In the genomic region with DNA sequence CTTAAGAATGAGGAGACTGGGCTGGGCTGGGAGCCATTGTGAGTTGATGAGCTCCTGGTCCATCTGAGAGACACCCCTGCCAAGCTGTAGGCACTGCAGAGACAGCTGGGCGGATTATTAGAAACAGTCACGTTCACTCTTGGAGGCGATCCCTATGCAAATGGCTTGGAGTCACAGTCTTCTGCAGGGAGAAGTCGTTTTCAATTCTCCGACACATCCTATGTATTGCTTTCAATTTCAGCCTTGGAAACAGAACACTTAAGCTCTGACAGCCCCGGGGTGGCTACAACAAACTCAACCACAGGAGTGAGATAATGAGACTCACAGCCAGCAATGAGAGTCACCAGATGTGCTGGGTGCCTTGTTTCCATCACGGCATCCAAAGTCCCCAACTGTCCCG, we compare ENCODE assay signal across 8 mouse cellular contexts.
DNase-seq lines count a peak whose midpoint lies in the region; ATAC-seq lines count a peak whose summit lies in the region.

No protein-coding gene starts in this region.

- no peak overlapping the region for H3K9ac ChIP-seq in forebrain, embryonic 15.5 days (replicated peaks)
- H3K9ac ChIP-seq in forebrain, embryonic 12.5 days, result no peak overlapping the region
- no peak overlapping the region for H3K9ac ChIP-seq in lung, embryonic 15.5 days
- no peak overlapping the region for H3K9ac ChIP-seq in embryonic facial prominence, embryonic 14.5 days (ENCODE audit: low read depth, low read length)

- no peaks in the 10 kb centered on the region for H3K9me3 ChIP-seq in forebrain, embryonic 15.5 days
- no peaks in the 10 kb centered on the region for H3K9me3 ChIP-seq in forebrain, embryonic 12.5 days
- no peaks in the 10 kb centered on the region for H3K9me3 ChIP-seq in lung, embryonic 15.5 days
- no peaks in the 10 kb centered on the region for H3K9me3 ChIP-seq in embryonic facial prominence, embryonic 14.5 days (ENCODE audit: control insufficient read depth, low read length)

- no peak for DNase-seq in lung, postnatal 25 days (ENCODE audit: low spot score)
- DNase-seq in embryonic facial prominence, embryonic 14.5 days (ENCODE audit: low spot score), result peak; percentile 81
- peak; percentile 60 for DNase-seq in lung, postnatal 10 days
- DNase-seq in liver, result no peak
- no peak for DNase-seq in adrenal gland, adult (ENCODE audit: inconsistent age in 2 of 2, low spot score in 1 of 2)

- peak; percentile 51; the same call in 1 of the 2 replicates for ATAC-seq in forebrain, embryonic 15.5 days (replicated peaks)
- no peak for ATAC-seq in forebrain, embryonic 12.5 days (ENCODE audit: low FRiP score)
- ATAC-seq in lung, embryonic 15.5 days (ENCODE audit: borderline replicate concordance, extremely low read depth, low FRiP score, low TSS enrichment), result peak; percentile 57; the same call in 1 of the 2 replicates
- 0 out of 2 replicates have a peak, but pooled peaks have one; percentile 26 for ATAC-seq in embryonic facial prominence, embryonic 14.5 days (ENCODE audit: low read depth)

- H3K4me3 ChIP-seq in forebrain, embryonic 15.5 days, result no peak overlapping the region
- no peak overlapping the region for H3K4me3 ChIP-seq in forebrain, embryonic 12.5 days (replicated peaks)
- no peak overlapping the region for H3K4me3 ChIP-seq in lung, embryonic 15.5 days
- no peak overlapping the region for H3K4me3 ChIP-seq in embryonic facial prominence, embryonic 14.5 days (ENCODE audit: low read depth, low read length)

- H3K4me1 ChIP-seq in forebrain, embryonic 15.5 days, result peaks cover 30% of the 10 kb centered on the region
- peaks cover 14% of the 10 kb centered on the region; the same call in 1 of the 2 replicates for H3K4me1 ChIP-seq in forebrain, embryonic 12.5 days
- H3K4me1 ChIP-seq in lung, embryonic 15.5 days, result no peaks in the 10 kb centered on the region
- peaks cover 13% of the 10 kb centered on the region; the same call in 1 of the 2 replicates for H3K4me1 ChIP-seq in embryonic facial prominence, embryonic 14.5 days (ENCODE audit: control insufficient read depth, insufficient read depth, low read length)

- H3K27me3 ChIP-seq in forebrain, embryonic 15.5 days, result no peaks in the 10 kb centered on the region
- peaks cover 55% of the 10 kb centered on the region for H3K27me3 ChIP-seq in forebrain, embryonic 12.5 days
- H3K27me3 ChIP-seq in lung, embryonic 15.5 days, result no peaks in the 10 kb centered on the region
- H3K27me3 ChIP-seq in embryonic facial prominence, embryonic 14.5 days (replicated peaks; ENCODE audit: control insufficient read depth, insufficient read depth, low read length), result no peaks in the 10 kb centered on the region

- H3K4me2 ChIP-seq in forebrain, embryonic 15.5 days (replicated peaks), result no peak overlapping the region
- H3K4me2 ChIP-seq in forebrain, embryonic 12.5 days, result no peak overlapping the region
- no peak overlapping the region for H3K4me2 ChIP-seq in lung, embryonic 15.5 days
- H3K4me2 ChIP-seq in embryonic facial prominence, embryonic 14.5 days (ENCODE audit: low read depth, low read length), result peak overlapping the region; percentile 10; the same call in 1 of the 2 replicates

- H3K27ac ChIP-seq in forebrain, embryonic 15.5 days (replicated peaks), result peak overlapping the region; percentile 54
- no peak overlapping the region for H3K27ac ChIP-seq in forebrain, embryonic 12.5 days
- H3K27ac ChIP-seq in lung, embryonic 15.5 days, result no peak overlapping the region
- no peak overlapping the region for H3K27ac ChIP-seq in embryonic facial prominence, embryonic 14.5 days (replicated peaks; ENCODE audit: low read depth, low read length)

- no peaks in the 10 kb centered on the region for H3K36me3 ChIP-seq in forebrain, embryonic 15.5 days
- no peaks in the 10 kb centered on the region for H3K36me3 ChIP-seq in forebrain, embryonic 12.5 days (replicated peaks)
- no peaks in the 10 kb centered on the region for H3K36me3 ChIP-seq in lung, embryonic 15.5 days
- no peaks in the 10 kb centered on the region for H3K36me3 ChIP-seq in embryonic facial prominence, embryonic 14.5 days (ENCODE audit: control insufficient read depth, insufficient read depth, low read length)

- WGBS in forebrain, embryonic 15.5 days, result 9% methylated on average over 8 of the region's 8 CpGs
- WGBS in forebrain, embryonic 12.5 days, result 18% methylated on average over 8 of the region's 8 CpGs
- 32% methylated on average over 8 of the region's 8 CpGs for WGBS in lung, embryonic 15.5 days
- 14% methylated on average over 8 of the region's 8 CpGs for WGBS in embryonic facial prominence, embryonic 14.5 days

Comparison
In these comparisons a context has a peak if more than half of its experiments do, and no peak if none do; other contexts are left out.
1. DNase-seq: peak in embryonic facial prominence, embryonic 14.5 days (single experiment) and lung, postnatal 10 days (single experiment); none in lung, postnatal 25 days (single experiment), liver (single experiment) and adrenal gland, adult (0 of 2).